ENCODE assay signal across 7 mouse cellular contexts in genomic region chr9:32696717-32697116, GRCm38 (mm10).
A peak's percentile ranks its signal among the peaks of the same experiment; 100 is the strongest.
DNase-seq lines count a peak whose midpoint lies in the region; ATAC-seq and TF ChIP-seq lines count a peak whose summit lies in the region.

No protein-coding gene starts in this region.

- H3K27me3 ChIP-seq in forebrain, postnatal 0 days (ENCODE audit: insufficient read depth, low read length): peaks cover 55% of the 10 kb centered on the region
- H3K27me3 ChIP-seq in liver, embryonic 15.5 days: peaks cover 43% of the 10 kb centered on the region
- H3K27me3 ChIP-seq in neural tube, embryonic 15.5 days (replicated peaks): peaks cover 73% of the 10 kb centered on the region

- peak overlapping the region; percentile 72 for H3K4me3 ChIP-seq in forebrain, postnatal 0 days (ENCODE audit: low read depth, low read length)
- H3K4me3 ChIP-seq in liver, embryonic 15.5 days (replicated peaks): peak overlapping the region; percentile 71
- H3K4me3 ChIP-seq in neural tube, embryonic 15.5 days (replicated peaks): peak overlapping the region; percentile 74

- no peaks in the 10 kb centered on the region for H3K9me3 ChIP-seq in forebrain, postnatal 0 days (ENCODE audit: low read length)
- H3K9me3 ChIP-seq in liver, embryonic 15.5 days (replicated peaks): no peaks in the 10 kb centered on the region
- no peaks in the 10 kb centered on the region for H3K9me3 ChIP-seq in neural tube, embryonic 15.5 days (replicated peaks)

- peak; percentile 10 for ATAC-seq in CD4-positive, CD25-positive, alpha-beta regulatory T cell, adult 4 months
- ATAC-seq in activated CD4-positive, CD25-positive, alpha-beta regulatory T cell, adult 4 months: peak; percentile 6
- no peak for ATAC-seq in forebrain, postnatal 0 days
- ATAC-seq in inflammation-experienced regulatory T-cells, adult 6 months: peak; percentile 10
- no peak for ATAC-seq in liver, embryonic 15.5 days (ENCODE audit: insufficient read depth)
- ATAC-seq in neural tube, embryonic 15.5 days (ENCODE audit: low FRiP score): no peak

- no peak for TF ChIP-seq CTCF in forebrain, postnatal 0 days (IDR thresholded peaks at IDR 0.05; ENCODE audit: low read depth)

- H3K9ac ChIP-seq in forebrain, postnatal 0 days: no peak overlapping the region
- no peak overlapping the region for H3K9ac ChIP-seq in liver, embryonic 15.5 days
- 0 out of 2 replicates have a peak overlapping the region, but pooled peaks have one; percentile 58 for H3K9ac ChIP-seq in neural tube, embryonic 15.5 days (replicated peaks)

- 0 out of 2 replicates have a peak overlapping the region, but pooled peaks have one; percentile 54 for H3K27ac ChIP-seq in forebrain, postnatal 0 days (ENCODE audit: low read depth, low read length)
- no peak overlapping the region for H3K27ac ChIP-seq in liver, embryonic 15.5 days (replicated peaks)
- peak overlapping the region; percentile 69 for H3K27ac ChIP-seq in neural tube, embryonic 15.5 days (replicated peaks)

- WGBS in forebrain, postnatal 0 days: 12% methylated on average over 7 of the region's 7 CpGs
- 35% methylated on average over 7 of the region's 7 CpGs for WGBS in liver, embryonic 15.5 days (ENCODE audit: insufficient replicate concordance)
- WGBS in neural tube, embryonic 15.5 days: 14% methylated on average over 7 of the region's 7 CpGs

- peak; percentile 23 for DNase-seq in forebrain, postnatal 0 days
- DNase-seq in urinary bladder, postnatal 25 days (ENCODE audit: low spot score): no peak

- H3K4me2 ChIP-seq in forebrain, postnatal 0 days (ENCODE audit: low read depth): peak overlapping the region; percentile 94
- peak overlapping the region; percentile 94 for H3K4me2 ChIP-seq in liver, embryonic 15.5 days
- peak overlapping the region; percentile 95 for H3K4me2 ChIP-seq in neural tube, embryonic 15.5 days

- 0 out of 2 replicates have a peak, but pooled peaks cover 3% of the 10 kb centered on the region for H3K4me1 ChIP-seq in forebrain, postnatal 0 days (ENCODE audit: insufficient read depth)
- H3K4me1 ChIP-seq in liver, embryonic 15.5 days (replicated peaks): peaks cover 22% of the 10 kb centered on the region
- peaks cover 9% of the 10 kb centered on the region; the same call in 1 of the 2 replicates for H3K4me1 ChIP-seq in neural tube, embryonic 15.5 days

- H3K36me3 ChIP-seq in forebrain, postnatal 0 days (ENCODE audit: insufficient read depth): no peaks in the 10 kb centered on the region
- H3K36me3 ChIP-seq in liver, embryonic 15.5 days (replicated peaks): no peaks in the 10 kb centered on the region
- H3K36me3 ChIP-seq in neural tube, embryonic 15.5 days: no peaks in the 10 kb centered on the region

Comparison
In these comparisons a context has a peak if more than half of its experiments do, and no peak if none do; other contexts are left out.
1. ATAC-seq: peak in CD4-positive, CD25-positive, alpha-beta regulatory T cell, adult 4 months (single experiment), activated CD4-positive, CD25-positive, alpha-beta regulatory T cell, adult 4 months (single experiment) and inflammation-experienced regulatory T-cells, adult 6 months (single experiment); none in forebrain, postnatal 0 days (single experiment), liver, embryonic 15.5 days (single experiment) and neural tube, embryonic 15.5 days (single experiment).
2. Peak in every context shown above with its lines, with median percentiles within 50 percentile points of each other: H3K4me2 ChIP-seq and H3K4me3 ChIP-seq.